Mouse (Mus musculus) heart, postnatal 0 days (tissue): ENCODE measurements around the gene Acer1.

Experiments
- CTCF ChIP-seq: IDR thresholded peaks from 2 replicates; pipeline ENCODE4 v1.5.1; 2016; ENCODE audit warnings: antibody characterized with exemption, control low read depth, low read depth
- EP300 ChIP-seq: IDR thresholded peaks from 2 replicates; pipeline ENCODE4 v1.6.1; 2016; ENCODE audit warnings: antibody characterized with exemption, low read depth

DNA sequence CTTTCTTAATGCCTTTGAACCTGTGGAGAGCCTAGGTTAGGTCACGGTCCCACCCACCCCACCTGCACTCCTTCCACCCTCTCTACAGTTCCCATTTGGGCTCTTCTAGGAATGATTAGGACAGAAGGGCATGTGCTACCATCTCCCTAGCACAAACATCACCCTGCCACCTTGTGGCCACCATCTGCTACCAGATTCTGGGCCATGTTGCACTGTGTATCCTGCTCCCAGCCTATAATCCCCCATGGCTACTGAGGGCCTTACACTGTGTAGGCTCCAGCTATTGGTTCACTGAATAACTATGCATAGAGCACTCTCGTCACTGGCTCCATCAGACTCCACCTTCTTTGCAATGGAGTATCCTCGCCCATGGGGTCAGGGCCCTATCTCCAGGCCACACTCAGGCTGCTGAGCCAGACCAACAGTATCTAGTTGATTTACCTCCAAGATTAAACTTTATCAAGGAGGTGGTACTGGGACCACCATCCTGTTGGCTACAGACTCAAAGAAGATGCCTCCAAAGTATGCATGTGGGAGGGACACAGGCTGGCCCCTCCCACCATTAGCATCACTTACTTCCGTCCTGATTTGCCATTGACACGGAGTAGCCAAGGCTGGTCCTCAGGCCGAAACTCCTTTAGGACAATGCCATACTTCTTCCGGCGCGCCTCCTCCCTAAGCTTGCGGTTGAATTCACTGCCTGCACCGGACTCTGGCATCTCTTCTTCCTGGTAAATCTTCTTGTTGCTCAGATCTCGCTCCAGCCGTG lies 25.4 kb upstream of the Acer1 start:
- TF ChIP-seq CTCF (peak; percentile 55), EP300 (no peak)
